28 mouse cellular contexts compared by ENCODE assay signal in the genomic region with DNA sequence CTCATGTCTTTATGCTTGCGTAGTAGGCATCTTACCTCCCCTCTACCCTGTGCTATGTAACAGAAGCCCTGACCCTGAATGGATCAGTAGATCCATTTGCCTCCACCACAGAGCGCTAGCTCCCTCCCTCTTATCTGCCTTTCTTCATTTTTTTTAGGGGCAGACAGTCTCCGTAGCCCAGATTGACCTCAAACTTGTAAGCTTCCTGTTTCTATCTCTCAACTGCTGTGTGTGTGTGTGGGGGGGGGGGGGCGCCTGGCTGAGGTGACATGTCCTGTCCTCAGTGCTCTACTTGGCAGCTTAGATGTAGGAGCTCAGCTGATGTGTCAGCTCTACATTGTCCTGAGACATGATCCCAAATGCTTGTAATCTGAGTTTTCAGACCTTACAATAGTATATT. TPM values are rescaled to one million over a fixed set of nuclear protein-coding genes. Genes with fewer than 3 reads are reported as not detected.
DNase-seq lines count a peak whose midpoint lies in the region; ATAC-seq and TF ChIP-seq lines count a peak whose summit lies in the region.
"Had no signal": no experiment of that assay in that cellular context is flagged by ENCODE, and none has a peak within 500 bp of the region (broad histone marks: within the 10 kb centered on the region; RNA-seq: fewer than 3 reads in every experiment).

No protein-coding gene starts in this region.

- H3K4me3 ChIP-seq in left cerebral cortex, adult 2 months = no peak overlapping the region
- no peak overlapping the region for H3K4me3 ChIP-seq in CH12.LX (replicated peaks in 1 of 3; ENCODE audit: low read depth in 2 of 3, low read length in 2 of 3, poor library complexity in 1 of 3)
- H3K4me3 ChIP-seq in kidney, embryonic 15.5 days (replicated peaks) = no peak overlapping the region
- H3K4me3 ChIP-seq: embryonic facial prominence, embryonic 12.5 days; embryonic facial prominence, embryonic 15.5 days; gastrocnemius, adult 2 months; heart, adult 2 months; heart, embryonic 15.5 days; hindbrain, embryonic 12.5 days; hindbrain, embryonic 15.5 days had no signal

- DNase-seq in left cerebral cortex, adult 2 months (ENCODE audit: extremely low spot score in 1 of 2, low spot score in 2 of 2) = no peak
- DNase-seq in left cerebral cortex, postnatal 14 days (ENCODE audit: low spot score in 2 of 2) = no peak
- peak; percentile 30 for DNase-seq in CH12.LX (ENCODE audit: extremely low read depth)
- no peak for DNase-seq in kidney, adult 11 months
- DNase-seq: adrenal gland, adult 8-10 months; adrenal gland, postnatal 25 days; B cell, adult 2 months; cerebellum, adult 18-20 months; cerebellum, adult 9-10 months; cerebellum, postnatal 14 days; forebrain, postnatal 0 days; gastrocnemius, adult 2 months; gastrocnemius, postnatal 14 days; heart, adult 2 months; heart, postnatal 10 days; heart, postnatal 4 days; kidney, adult 18-20 months had no signal

- in situ Hi-C loops in CH12.LX (cut with MboI; ENCODE audit: low pct_ligation_motif_present, low pct_unique_long_range_greater_than_20kb, low sequenced_read_pairs) = no loop called here

- WGBS in kidney, embryonic 15.5 days = 50% methylated on average over 4 of the region's 4 CpGs

- TF ChIP-seq EP300 in CH12.LX (IDR thresholded peaks at IDR 0.05; ENCODE audit: low read length) = no peak

- no peak for TF ChIP-seq CTCF in left cerebral cortex, adult 2 months (IDR thresholded peaks at IDR 0.05)
- TF ChIP-seq CTCF in CH12.LX (conservative IDR thresholded peaks at IDR 0.05 in 1 of 2, IDR thresholded peaks at IDR 0.05 in 1 of 2; ENCODE audit: low read depth in 2 of 2, low read length in 2 of 2) = no peak

- dilution Hi-C loops in CH12.LX (cut with MboI; ENCODE audit: extremely low pct_ligation_motif_present, extremely low pct_unique_long_range_greater_than_20kb, low sequenced_read_pairs) = no loop called here

- ATAC-seq in granulocyte monocyte progenitor cell, adult 5-6 weeks (replicated peaks; ENCODE audit: poor library complexity, severe bottlenecking) = peak; percentile 65
- no peak for ATAC-seq in megakaryocyte, adult 5-6 weeks (ENCODE audit: poor library complexity, severe bottlenecking)
- no peak for ATAC-seq in kidney, embryonic 15.5 days (replicated peaks; ENCODE audit: low FRiP score)
- ATAC-seq: activated CD4-positive, CD25-positive, alpha-beta regulatory T cell, adult 4 months; forebrain, embryonic 14.5 days; forebrain, postnatal 0 days had no signal

- H3K27ac ChIP-seq in left cerebral cortex, adult 2 months = peak overlapping the region; percentile 50
- no peak overlapping the region for H3K27ac ChIP-seq in CH12.LX (ENCODE audit: insufficient read depth, low read depth)
- H3K27ac ChIP-seq in kidney, embryonic 15.5 days = no peak overlapping the region
- H3K27ac ChIP-seq: embryonic facial prominence, embryonic 12.5 days; embryonic facial prominence, embryonic 15.5 days; gastrocnemius, adult 2 months; heart, adult 2 months; heart, embryonic 15.5 days; hindbrain, embryonic 12.5 days; hindbrain, embryonic 15.5 days had no signal

- intact Hi-C loops in left cerebral cortex, adult 2 months (cut with DNase I) = no loop called here
- intact Hi-C loops in left cerebral cortex, postnatal 14 days (cut with DNase I) = no loop called here

- no peaks in the 10 kb centered on the region for H3K79me2 ChIP-seq in CH12.LX (replicated peaks; ENCODE audit: control insufficient read depth, extremely low read depth, insufficient read depth, poor library complexity, severe bottlenecking)

- H3K9me3 ChIP-seq in CH12.LX (replicated peaks; ENCODE audit: low read length) = no peaks in the 10 kb centered on the region
- no peaks in the 10 kb centered on the region for H3K9me3 ChIP-seq in kidney, embryonic 15.5 days (replicated peaks)
- H3K9me3 ChIP-seq: embryonic facial prominence, embryonic 12.5 days; embryonic facial prominence, embryonic 15.5 days; heart, embryonic 15.5 days; hindbrain, embryonic 12.5 days; hindbrain, embryonic 15.5 days had no signal

- no peak for TF ChIP-seq RAD21 in CH12.LX (IDR thresholded peaks at IDR 0.05; ENCODE audit: low read depth, low read length)

- H3K4me1 ChIP-seq in CH12.LX (ENCODE audit: control insufficient read depth in 1 of 2, insufficient read depth in 2 of 2) = peaks cover 0 to 34% of the 10 kb centered on the region in 2 experiments; a peak in 2 of 4 replicates
- H3K4me1 ChIP-seq in kidney, embryonic 15.5 days = no peaks in the 10 kb centered on the region
- H3K4me1 ChIP-seq: embryonic facial prominence, embryonic 12.5 days; heart, embryonic 15.5 days had no signal

- H3K9ac ChIP-seq in CH12.LX (ENCODE audit: insufficient read depth, low read depth) = no peak overlapping the region
- H3K9ac ChIP-seq in kidney, embryonic 15.5 days = no peak overlapping the region
- H3K9ac ChIP-seq: embryonic facial prominence, embryonic 12.5 days; embryonic facial prominence, embryonic 15.5 days; forebrain, postnatal 0 days; heart, embryonic 15.5 days; hindbrain, embryonic 12.5 days; hindbrain, embryonic 15.5 days had no signal

- H3K27me3 ChIP-seq in CH12.LX (replicated peaks) = no peaks in the 10 kb centered on the region
- H3K27me3 ChIP-seq in kidney, embryonic 15.5 days = no peaks in the 10 kb centered on the region
- H3K27me3 ChIP-seq: embryonic facial prominence, embryonic 12.5 days; embryonic facial prominence, embryonic 15.5 days; heart, embryonic 15.5 days; hindbrain, embryonic 12.5 days; hindbrain, embryonic 15.5 days had no signal

- no peak overlapping the region for H3K4me2 ChIP-seq in CH12.LX (ENCODE audit: insufficient read depth, low read depth, poor library complexity, severe bottlenecking)
- H3K4me2 ChIP-seq in kidney, embryonic 15.5 days = no peak overlapping the region
- H3K4me2 ChIP-seq: embryonic facial prominence, embryonic 12.5 days; embryonic facial prominence, embryonic 15.5 days; heart, embryonic 11.5 days; heart, embryonic 15.5 days; hindbrain, embryonic 12.5 days; hindbrain, embryonic 15.5 days had no signal

- no peak for TF ChIP-seq POLR2A in CH12.LX (IDR thresholded peaks at IDR 0.05; ENCODE audit: low read depth, low read length)

- H3K36me3 ChIP-seq in CH12.LX (replicated peaks in 1 of 2; ENCODE audit: control insufficient read depth in 1 of 2, insufficient read depth in 1 of 2, low read length in 1 of 2) = no peaks in the 10 kb centered on the region
- H3K36me3 ChIP-seq in kidney, embryonic 15.5 days = no peaks in the 10 kb centered on the region
- H3K36me3 ChIP-seq: embryonic facial prominence, embryonic 12.5 days; embryonic facial prominence, embryonic 15.5 days; heart, embryonic 15.5 days; hindbrain, embryonic 12.5 days; hindbrain, embryonic 15.5 days had no signal

TF ChIP-seq in CH12.LX, 34 proteins besides CTCF, POLR2A, EP300 and RAD21:
- no peak for TF ChIP-seq TCF12 (IDR thresholded peaks at IDR 0.05; ENCODE audit: low read depth, low read length)
- TF ChIP-seq TBP (conservative IDR thresholded peaks at IDR 0.05; ENCODE audit: low read depth, low read length) = no peak
- TF ChIP-seq ZC3H11A (IDR thresholded peaks at IDR 0.05; ENCODE audit: low read depth, low read length) = no peak
- no peak for TF ChIP-seq NELFE (IDR thresholded peaks at IDR 0.05; ENCODE audit: low read depth, low read length)
- TF ChIP-seq ZNF384 (IDR thresholded peaks at IDR 0.05; ENCODE audit: low read depth, low read length) = no peak
- TF ChIP-seq CHD2 (IDR thresholded peaks at IDR 0.05; ENCODE audit: low read length) = no peak
- no peak for TF ChIP-seq JUN (IDR thresholded peaks at IDR 0.05; ENCODE audit: insufficient read depth, low read depth, low read length)
- no peak for TF ChIP-seq MXI1 (IDR thresholded peaks at IDR 0.05; ENCODE audit: low read depth, low read length)
- no peak for TF ChIP-seq NRF1 (IDR thresholded peaks at IDR 0.05; ENCODE audit: low read depth, low read length)
- no peak for TF ChIP-seq USF1 (IDR thresholded peaks at IDR 0.05; ENCODE audit: low read depth, low read length)
- no peak for TF ChIP-seq RCOR1 (conservative IDR thresholded peaks at IDR 0.05; ENCODE audit: low read depth, low read length)
- no peak for TF ChIP-seq SMC3 (IDR thresholded peaks at IDR 0.05; ENCODE audit: low read depth, low read length)
- no peak for TF ChIP-seq JUND (conservative IDR thresholded peaks at IDR 0.05; ENCODE audit: low read depth, low read length)
- TF ChIP-seq ETS1 (conservative IDR thresholded peaks at IDR 0.05; ENCODE audit: low read depth, low read length) = no peak
- no peak for TF ChIP-seq UBTF (IDR thresholded peaks at IDR 0.05; ENCODE audit: low read depth, low read length)

RNA-seq across cellular contexts. Expression of a gene that starts 13.7 kb away (rescaled TPM):
- 1 to 10 TPM; 4.2 to 4.6 TPM for total RNA-seq in left cerebral cortex, adult 2 months (2021)
- 1 to 10 TPM; 3.5 to 3.7 TPM for total RNA-seq in left cerebral cortex, postnatal 14 days (2021)
- total RNA-seq in CH12.LX (2012; rRNA removed) = 0.13 and 0.25 TPM in 2 replicates
- total RNA-seq in CH12.LX (2014; rRNA removed) = not detected in 2 replicates
- not detected in 2 replicates for polyA plus RNA-seq in CH12.LX (2012; ENCODE audit: insufficient read length, low read depth)
- not detected in 2 replicates for total RNA-seq in granulocyte monocyte progenitor cell, adult 5-6 weeks (2014; fragmentation: Nextera tagmentation)
- 0.04 TPM in 1 of 2 replicates, not detected in the other for total RNA-seq in granulocyte monocyte progenitor cell, adult 5-6 weeks (2017)
- total RNA-seq in megakaryocyte, adult 5-6 weeks (2015) = not detected in 2 replicates
- total RNA-seq in megakaryocyte, adult 5-6 weeks (2017) = 0.11 TPM in 1 of 2 replicates, not detected in the other
- polyA plus RNA-seq in kidney, embryonic 15.5 days (2015; fragmentation: Nextera tagmentation; extraction: Ambion mirVana) = 1.9 and 2.9 TPM in 2 replicates
- polyA plus RNA-seq: activated CD4-positive, CD25-positive, alpha-beta regulatory T cell, adult 4 months had no signal
